In the genomic region with DNA sequence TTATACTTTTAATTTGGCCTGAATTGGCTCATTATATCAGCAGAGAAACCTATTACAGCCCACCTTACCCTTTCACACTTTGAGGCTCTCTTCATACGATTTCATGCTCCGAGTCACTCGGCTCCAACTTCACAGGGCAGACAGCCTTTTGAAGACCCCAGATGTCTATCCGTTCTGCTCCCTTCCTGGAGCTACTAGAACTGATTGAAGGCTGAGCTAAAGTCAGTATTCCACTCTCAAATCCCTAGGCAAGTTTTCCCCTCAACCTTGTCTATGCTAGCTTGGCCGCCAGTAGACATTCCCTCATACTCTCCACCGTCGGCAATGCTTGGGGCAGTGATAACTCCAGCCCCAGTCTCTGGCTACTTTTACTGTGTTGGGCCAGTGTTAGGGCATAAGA, we compare ENCODE assay signal across 10 mouse cellular contexts. TPM values are rescaled to one million over a fixed set of nuclear protein-coding genes. Genes with fewer than 3 reads are reported as not detected.
A peak's percentile ranks its signal among the peaks of the same experiment; 100 is the strongest.
DNase-seq lines count a peak whose midpoint lies in the region; ATAC-seq and TF ChIP-seq lines count a peak whose summit lies in the region.
"Had no signal": no experiment of that assay in that cellular context is flagged by ENCODE, and none has a peak within 500 bp of the region (broad histone marks: within the 10 kb centered on the region; RNA-seq: fewer than 3 reads in every experiment).

No protein-coding gene starts in this region.

- H3K79me2 ChIP-seq in liver, adult 2 months (ENCODE audit: control insufficient read depth, insufficient read depth, low read length) = no peaks in the 10 kb centered on the region

- TF ChIP-seq CTCF in liver, adult 2 months (IDR thresholded peaks at IDR 0.05; ENCODE audit: low read depth, low read length) = no peak
- no peak for TF ChIP-seq CTCF in bone marrow, adult 2 months (IDR thresholded peaks at IDR 0.05; ENCODE audit: control insufficient read depth, insufficient read depth, low read length)

- H3K4me1 ChIP-seq in forebrain, embryonic 10.5 days = peaks cover 99% of the 10 kb centered on the region
- peaks cover 26% of the 10 kb centered on the region for H3K4me1 ChIP-seq in forebrain, embryonic 14.5 days (ENCODE audit: control insufficient read depth, insufficient read depth, low read length)
- peaks cover 10% of the 10 kb centered on the region for H3K4me1 ChIP-seq in liver, adult 2 months (ENCODE audit: control insufficient read depth, insufficient read depth, low read length)
- H3K4me1 ChIP-seq in bone marrow, adult 2 months (ENCODE audit: control insufficient read depth, insufficient read depth, low read length) = no peaks in the 10 kb centered on the region; the same call in 1 of the 2 replicates
- peaks cover 77% of the 10 kb centered on the region for H3K4me1 ChIP-seq in liver, embryonic 13.5 days (replicated peaks)

- no peaks in the 10 kb centered on the region for H3K9me3 ChIP-seq in forebrain, embryonic 10.5 days
- H3K9me3 ChIP-seq in forebrain, embryonic 14.5 days (replicated peaks; ENCODE audit: control insufficient read depth, low read length) = no peaks in the 10 kb centered on the region
- H3K9me3 ChIP-seq in liver, embryonic 13.5 days (replicated peaks) = no peaks in the 10 kb centered on the region
- H3K9me3 ChIP-seq: embryonic facial prominence, embryonic 15.5 days had no signal

- TF ChIP-seq POLR2A in liver, adult 2 months (IDR thresholded peaks at IDR 0.05; ENCODE audit: extremely low read depth, insufficient read depth, low read length) = no peak
- no peak for TF ChIP-seq POLR2A in bone marrow, adult 2 months (IDR thresholded peaks at IDR 0.05; ENCODE audit: borderline replicate concordance, control insufficient read depth, low read depth, low read length)

- no peak for DNase-seq in forebrain, embryonic 10.5 days (ENCODE audit: extremely low spot score, low spot score)
- DNase-seq in forebrain, embryonic 14.5 days (ENCODE audit: low spot score) = no peak
- no peak for DNase-seq in liver, adult 2 months (ENCODE audit: extremely low read depth, low read depth, low spot score)
- DNase-seq in liver = no peak
- no peak for DNase-seq in liver, embryonic 13.5 days
- DNase-seq in urinary bladder, adult 2 months (ENCODE audit: low spot score) = no peak
- no peak for DNase-seq in spleen, postnatal 14 days (ENCODE audit: low spot score in 2 of 2)

- no peak overlapping the region for H3K4me2 ChIP-seq in forebrain, embryonic 14.5 days (ENCODE audit: low read length)
- peak overlapping the region; percentile 99 for H3K4me2 ChIP-seq in liver, embryonic 13.5 days

- H3K9ac ChIP-seq in forebrain, embryonic 14.5 days (ENCODE audit: low read length) = no peak overlapping the region
- no peak overlapping the region for H3K9ac ChIP-seq in liver, adult 2 months (ENCODE audit: low read depth, low read length)
- H3K9ac ChIP-seq in liver, embryonic 13.5 days = peak overlapping the region; percentile 89
- H3K9ac ChIP-seq: embryonic facial prominence, embryonic 15.5 days had no signal

- peak overlapping the region; percentile 100 for H3K27ac ChIP-seq in forebrain, embryonic 10.5 days
- H3K27ac ChIP-seq in forebrain, embryonic 14.5 days (ENCODE audit: low read depth, low read length) = no peak overlapping the region
- H3K27ac ChIP-seq in liver, adult 2 months (replicated peaks; ENCODE audit: insufficient read depth, low read depth, low read length) = peak overlapping the region; percentile 46; the same call in 1 of the 2 replicates
- peak overlapping the region; percentile 95 for H3K27ac ChIP-seq in bone marrow, adult 2 months (ENCODE audit: control insufficient read depth, insufficient read depth, low read depth, low read length, poor library complexity)
- H3K27ac ChIP-seq in liver, embryonic 13.5 days = peak overlapping the region; percentile 92

- peak overlapping the region; percentile 94; the same call in 1 of the 2 replicates for H3K4me3 ChIP-seq in forebrain, embryonic 10.5 days
- no peak overlapping the region for H3K4me3 ChIP-seq in forebrain, embryonic 14.5 days (ENCODE audit: low read depth, low read length)
- H3K4me3 ChIP-seq in liver, adult 2 months (ENCODE audit: insufficient read depth, low read depth, low read length) = no peak overlapping the region; the same call in 1 of the 2 replicates
- peak overlapping the region; percentile 68 for H3K4me3 ChIP-seq in bone marrow, adult 2 months (replicated peaks; ENCODE audit: control insufficient read depth, low read depth, low read length)
- H3K4me3 ChIP-seq in liver, embryonic 13.5 days (replicated peaks) = peak overlapping the region; percentile 85
- H3K4me3 ChIP-seq: myocyte had no signal

- WGBS in forebrain, embryonic 10.5 days = 52% methylated on average over 7 of the region's 7 CpGs
- WGBS in forebrain, embryonic 14.5 days = 55% methylated on average over 7 of the region's 7 CpGs
- 72% methylated on average over 7 of the region's 7 CpGs for WGBS in liver, adult 2 months
- WGBS in bone marrow, adult 2 months = 17% methylated on average over 7 of the region's 7 CpGs
- WGBS in liver, embryonic 13.5 days (ENCODE audit: insufficient replicate concordance) = 17% methylated on average over 7 of the region's 7 CpGs

- no peaks in the 10 kb centered on the region for H3K27me3 ChIP-seq in forebrain, embryonic 10.5 days (ENCODE audit: poor library complexity, severe bottlenecking)
- no peaks in the 10 kb centered on the region for H3K27me3 ChIP-seq in forebrain, embryonic 14.5 days (replicated peaks; ENCODE audit: control insufficient read depth, insufficient read depth, low read length)
- no peaks in the 10 kb centered on the region for H3K27me3 ChIP-seq in liver, adult 2 months (ENCODE audit: control insufficient read depth, insufficient read depth, low read length)
- peaks cover 10% of the 10 kb centered on the region; the same call in 1 of the 2 replicates for H3K27me3 ChIP-seq in liver, embryonic 13.5 days
- H3K27me3 ChIP-seq: embryonic facial prominence, embryonic 15.5 days had no signal

- ATAC-seq in forebrain, embryonic 14.5 days = no peak
- ATAC-seq in liver, embryonic 13.5 days (ENCODE audit: low read depth) = no peak

- H3K36me3 ChIP-seq in forebrain, embryonic 10.5 days (replicated peaks) = peaks cover 6% of the 10 kb centered on the region
- H3K36me3 ChIP-seq in forebrain, embryonic 14.5 days (ENCODE audit: control insufficient read depth, insufficient read depth, low read length) = peaks cover 3% of the 10 kb centered on the region; the same call in 1 of the 2 replicates
- H3K36me3 ChIP-seq in liver, adult 2 months (ENCODE audit: control insufficient read depth, insufficient read depth, low read length) = no peaks in the 10 kb centered on the region
- peaks cover 3% of the 10 kb centered on the region; the same call in 1 of the 2 replicates for H3K36me3 ChIP-seq in liver, embryonic 13.5 days
- H3K36me3 ChIP-seq: embryonic facial prominence, embryonic 15.5 days had no signal

RNA-seq across cellular contexts. Expression of gene Gpsm3, which starts 0.4 kb away (rescaled TPM):
- polyA plus RNA-seq in forebrain, embryonic 10.5 days (2016; fragmentation: Nextera tagmentation; extraction: Ambion mirVana) = 5.9 and 6.5 TPM in 2 replicates
- 3.7 and 4.5 TPM in 2 replicates for polyA plus RNA-seq in forebrain, embryonic 14.5 days (2014; fragmentation: Nextera tagmentation; extraction: Ambion mirVana)
- 0.65 and 0.94 TPM in 2 replicates for total RNA-seq in liver, adult 2 months (2014; rRNA removed)
- 2.5 and 3.4 TPM in 2 replicates for polyA plus RNA-seq in liver, adult 2 months (2012; rRNA removed)
- 85.2 and 156 TPM in 2 replicates for polyA plus RNA-seq in bone marrow, adult 2 months (2011; ENCODE audit: insufficient read depth, insufficient read length, low replicate concordance, missing spikeins)
- polyA plus RNA-seq in liver, embryonic 13.5 days (2015; fragmentation: Nextera tagmentation; extraction: Ambion mirVana) = 8.5 and 8.9 TPM in 2 replicates
- polyA plus RNA-seq in urinary bladder, adult 2 months (2012; rRNA removed) = 9.5 and 12.6 TPM in 2 replicates

RNA-seq across cellular contexts. Expression of gene Pbx2, which starts 1.9 kb away (rescaled TPM):
- polyA plus RNA-seq in forebrain, embryonic 10.5 days (2016; fragmentation: Nextera tagmentation; extraction: Ambion mirVana) = 15.6 and 15.7 TPM in 2 replicates
- polyA plus RNA-seq in forebrain, embryonic 14.5 days (2014; fragmentation: Nextera tagmentation; extraction: Ambion mirVana) = 6.4 and 9.6 TPM in 2 replicates
- 10.9 and 17.1 TPM in 2 replicates for total RNA-seq in liver, adult 2 months (2014; rRNA removed)
- polyA plus RNA-seq in liver, adult 2 months (2012; rRNA removed) = 19.5 and 21.1 TPM in 2 replicates
- polyA plus RNA-seq in bone marrow, adult 2 months (2011; ENCODE audit: insufficient read depth, insufficient read length, low replicate concordance, missing spikeins) = 50.3 and 95.1 TPM in 2 replicates
- 3.8 TPM in 2 replicates for polyA plus RNA-seq in liver, embryonic 13.5 days (2015; fragmentation: Nextera tagmentation; extraction: Ambion mirVana)
- polyA plus RNA-seq in urinary bladder, adult 2 months (2012; rRNA removed) = 55.2 and 58.1 TPM in 2 replicates

RNA-seq across cellular contexts. Expression of gene Ager, which starts 8.5 kb away (rescaled TPM):
- 2.3 TPM in 2 replicates for polyA plus RNA-seq in forebrain, embryonic 10.5 days (2016; fragmentation: Nextera tagmentation; extraction: Ambion mirVana)
- polyA plus RNA-seq in forebrain, embryonic 14.5 days (2014; fragmentation: Nextera tagmentation; extraction: Ambion mirVana) = 1.1 and 1.5 TPM in 2 replicates
- 0.07 and 0.09 TPM in 2 replicates for total RNA-seq in liver, adult 2 months (2014; rRNA removed)
- 0.21 and 0.29 TPM in 2 replicates for polyA plus RNA-seq in liver, adult 2 months (2012; rRNA removed)
- 12.2 and 16.3 TPM in 2 replicates for polyA plus RNA-seq in bone marrow, adult 2 months (2011; ENCODE audit: insufficient read depth, insufficient read length, low replicate concordance, missing spikeins)
- polyA plus RNA-seq in liver, embryonic 13.5 days (2015; fragmentation: Nextera tagmentation; extraction: Ambion mirVana) = 0.68 and 0.72 TPM in 2 replicates
- polyA plus RNA-seq in urinary bladder, adult 2 months (2012; rRNA removed) = 5.1 and 6.1 TPM in 2 replicates

RNA-seq across cellular contexts. Expression of gene Rnf5, which starts 14.3 kb away (rescaled TPM):
- 185 and 186 TPM in 2 replicates for polyA plus RNA-seq in forebrain, embryonic 10.5 days (2016; fragmentation: Nextera tagmentation; extraction: Ambion mirVana)
- polyA plus RNA-seq in forebrain, embryonic 14.5 days (2014; fragmentation: Nextera tagmentation; extraction: Ambion mirVana) = 222 TPM in 2 replicates
- total RNA-seq in liver, adult 2 months (2014; rRNA removed) = 23.0 and 31.5 TPM in 2 replicates
- polyA plus RNA-seq in liver, adult 2 months (2012; rRNA removed) = 155 and 182 TPM in 2 replicates
- polyA plus RNA-seq in bone marrow, adult 2 months (2011; ENCODE audit: insufficient read depth, insufficient read length, low replicate concordance, missing spikeins) = 36.4 and 42.3 TPM in 2 replicates
- polyA plus RNA-seq in liver, embryonic 13.5 days (2015; fragmentation: Nextera tagmentation; extraction: Ambion mirVana) = 86.1 and 93.6 TPM in 2 replicates
- polyA plus RNA-seq in urinary bladder, adult 2 months (2012; rRNA removed) = 82.7 and 91.4 TPM in 2 replicates

RNA-seq across cellular contexts. Expression of gene Agpat1, which starts 14.9 kb away (rescaled TPM):
- 60.8 and 62.7 TPM in 2 replicates for polyA plus RNA-seq in forebrain, embryonic 10.5 days (2016; fragmentation: Nextera tagmentation; extraction: Ambion mirVana)
- polyA plus RNA-seq in forebrain, embryonic 14.5 days (2014; fragmentation: Nextera tagmentation; extraction: Ambion mirVana) = 88.6 and 106 TPM in 2 replicates
- total RNA-seq in liver, adult 2 months (2014; rRNA removed) = 4.3 and 4.8 TPM in 2 replicates
- polyA plus RNA-seq in liver, adult 2 months (2012; rRNA removed) = 31.8 and 40.5 TPM in 2 replicates
- polyA plus RNA-seq in bone marrow, adult 2 months (2011; ENCODE audit: insufficient read depth, insufficient read length, low replicate concordance, missing spikeins) = 37.4 and 66.7 TPM in 2 replicates
- polyA plus RNA-seq in liver, embryonic 13.5 days (2015; fragmentation: Nextera tagmentation; extraction: Ambion mirVana) = 24.9 and 27.0 TPM in 2 replicates
- polyA plus RNA-seq in urinary bladder, adult 2 months (2012; rRNA removed) = 104 and 109 TPM in 2 replicates

Comparison
In these comparisons a context has a peak if more than half of its experiments do, and no peak if none do; other contexts are left out.
1. H3K4me3 ChIP-seq: peak in forebrain, embryonic 10.5 days (single experiment), bone marrow, adult 2 months (single experiment) and liver, embryonic 13.5 days (single experiment); none in forebrain, embryonic 14.5 days (single experiment) and liver, adult 2 months (single experiment).